Mouse (Mus musculus) heart, embryonic 10.5 days (tissue): ENCODE results near the gene Zswim3. TPM values are rescaled to one million over a fixed set of nuclear protein-coding genes. Genes with fewer than 3 reads are reported as not detected.
A peak's percentile ranks its signal among the peaks of the same experiment; 100 is the strongest.

Experiments
- DNase-seq: peaks from one replicate; pipeline ENCODE4 v3.0.0-alpha.2; 2017; ENCODE audit warnings: low spot score
- H3K27ac ChIP-seq: fragments of 300-500 bp; sonication (generic); 2 replicates; pipeline ENCODE4 v1.5.1; 2016; ENCODE audit warnings: mild to moderate bottlenecking
- H3K27me3 ChIP-seq: fragments of 300-500 bp; sonication (generic); 2 replicates; pipeline ENCODE4 v1.6.1; 2016; ENCODE audit warnings: mild to moderate bottlenecking; ENCODE audit not compliant: poor library complexity, insufficient read depth, severe bottlenecking
- H3K36me3 ChIP-seq: fragments of 300-500 bp; sonication (generic); 2 replicates; pipeline ENCODE4 v1.6.1; 2016; ENCODE audit warnings: mild to moderate bottlenecking, moderate library complexity
- H3K4me1 ChIP-seq: fragments of 300-500 bp; sonication (generic); 2 replicates; pipeline ENCODE4 v1.6.1; 2016; ENCODE audit warnings: mild to moderate bottlenecking
- H3K4me3 ChIP-seq: fragments of 300-500 bp; sonication (generic); 2 replicates; pipeline ENCODE4 v1.5.1; 2016; ENCODE audit warnings: mild to moderate bottlenecking, moderate library complexity
- H3K9me3 ChIP-seq: fragments of 300-500 bp; sonication (generic); 2 replicates; pipeline ENCODE4 v1.6.1; 2016; ENCODE audit warnings: mild to moderate bottlenecking, moderate library complexity
- WGBS: fragments of 180-500 bp; shearing (Covaris S2); methylation state at CpG from one replicate; pipeline ENCODE4 v1.1.7; 2016; 5-methylcytosine and 5-hydroxymethylcytosine counted together
- polyA plus RNA-seq: library from polyadenylated mRNA; unstranded; fragments of >200 nt; fragmentation: Nextera tagmentation; extraction: Ambion mirVana; gene quantifications from 2 replicates; pipeline ENCODE4 v1.2.1, GENCODE M21; 2016

Gene Zswim3
- polyA plus RNA-seq, 1 experiment from 2014 or later, result 9.7 TPM

GRCm38 (mm10) chr2:164825521-164825920 is 20.6 kb downstream of the Zswim3 start:
- Histone ChIP-seq H3K27ac (no peak overlapping the region), H3K4me3 (no peak overlapping the region), H3K36me3 (peaks cover 55% of the 10 kb centered on the region), H3K9me3 (no peaks in the 10 kb centered on the region), H3K4me1 (peaks cover 11% of the 10 kb centered on the region), H3K27me3 (no peaks in the 10 kb centered on the region)
- 92% methylated on average over 17 of the region's 17 CpGs for WGBS
- DNase-seq, result no peak

GRCm38 (mm10) chr2:164827146-164827850 is 22.4 kb downstream of the Zswim3 start:
- H3K4me1 ChIP-seq, result peaks cover 16% of the 10 kb centered on the region
- H3K36me3 ChIP-seq, result peaks cover 45% of the 10 kb centered on the region
- 83% methylated on average over 15 of the region's 16 CpGs for whole genome bisulfite sequencing
- no peak overlapping the region for H3K4me3 ChIP-seq
- H3K9me3 ChIP-seq, result no peaks in the 10 kb centered on the region
- no peak for DNase-seq
- no peaks in the 10 kb centered on the region for H3K27me3 ChIP-seq
- H3K27ac ChIP-seq, result no peak overlapping the region

- no peak for DNase-seq
- Histone ChIP-seq H3K27me3 (no peaks in the 10 kb centered on the region), H3K4me3 (no peak within 1 kb of the TSS), H3K36me3 (peaks cover 45% of the 10 kb centered on the region), H3K27ac (no peak within 1 kb of the TSS), H3K4me1 (peaks cover 18% of the 10 kb centered on the region), H3K9me3 (no peaks in the 10 kb centered on the region)
- WGBS, result 80% methylated on average over 6 of the region's 6 CpGs
Observed at GRCm38 (mm10) chr2:164828437-164828836, 23.5 kb downstream of the Zswim3 start, which contains the start of gene Spata25. TSS of gene Spata25 (minus strand) at chr2:164828537.

GRCm38 (mm10) chr2:164829090-164829489 is 24.2 kb downstream of the Zswim3 start:
- WGBS, result 95% methylated on average over 1 of the region's 1 CpGs
- H3K36me3 ChIP-seq, result peaks cover 45% of the 10 kb centered on the region

GRCm38 (mm10) chr2:164831029-164831428 is 26.1 kb downstream of the Zswim3 start:
- Histone ChIP-seq H3K4me3 (no peak overlapping the region), H3K4me1 (peaks cover 30% of the 10 kb centered on the region), H3K36me3 (peaks cover 38% of the 10 kb centered on the region), H3K27me3 (no peaks in the 10 kb centered on the region), H3K27ac (no peak overlapping the region), H3K9me3 (no peaks in the 10 kb centered on the region)
- no peak for DNase-seq
- 84% methylated on average over 10 of the region's 10 CpGs for WGBS

More at GRCm38 (mm10) chr2:164829090-164829489, 24.2 kb downstream of the Zswim3 start:
- Histone ChIP-seq H3K4me3 (no peak overlapping the region), H3K27ac (no peak overlapping the region), H3K9me3 (no peaks in the 10 kb centered on the region), H3K27me3 (no peaks in the 10 kb centered on the region), H3K4me1 (peaks cover 19% of the 10 kb centered on the region)
- DNase-seq, result no peak

- Histone ChIP-seq H3K27ac (peak overlapping the region; percentile 96), H3K27me3 (no peaks in the 10 kb centered on the region), H3K9me3 (no peaks in the 10 kb centered on the region), H3K36me3 (peaks cover 38% of the 10 kb centered on the region), H3K4me3 (peak overlapping the region; percentile 83), H3K4me1 (peaks cover 30% of the 10 kb centered on the region)
- no peak for DNase-seq
- 58% methylated on average over 16 of the region's 16 CpGs for WGBS
Observed at GRCm38 (mm10) chr2:164832032-164832747, 27.3 kb downstream of the Zswim3 start.

- WGBS, result under 1% methylated on average over 35 of the region's 35 CpGs
- Histone ChIP-seq H3K36me3 (peaks cover 38% of the 10 kb centered on the region), H3K9me3 (no peaks in the 10 kb centered on the region), H3K4me1 (peaks cover 30% of the 10 kb centered on the region), H3K4me3 (peak within 1 kb of the TSS; percentile 83), H3K27me3 (no peaks in the 10 kb centered on the region), H3K27ac (peak within 1 kb of the TSS; percentile 96)
- DNase-seq, result peak; percentile 93
Observed at GRCm38 (mm10) chr2:164832748-164833301, 27.9 kb downstream of the Zswim3 start, which contains the start of gene Ctsa. TSS of gene Ctsa (plus strand) at chr2:164832873.

- peak; percentile 96 for DNase-seq
- Histone ChIP-seq H3K27me3 (no peaks in the 10 kb centered on the region), H3K36me3 (peaks cover 38% of the 10 kb centered on the region), H3K9me3 (no peaks in the 10 kb centered on the region), H3K4me3 (peak within 1 kb of the TSS; percentile 83), H3K27ac (peak within 1 kb of the TSS; percentile 96), H3K4me1 (peaks cover 30% of the 10 kb centered on the region)
- under 1% methylated on average over 31 of the region's 31 CpGs for WGBS
Observed at GRCm38 (mm10) chr2:164833314-164833959, 28.5 kb downstream of the Zswim3 start, which contains the start of gene Neurl2. TSS of gene Neurl2 (minus strand) at chr2:164833456.

- H3K27me3 ChIP-seq, result no peaks in the 10 kb centered on the region
- WGBS, result 43% methylated on average over 8 of the region's 8 CpGs
- peaks cover 41% of the 10 kb centered on the region for H3K36me3 ChIP-seq
- no peak for DNase-seq
- peak overlapping the region; percentile 83 for H3K4me3 ChIP-seq
- H3K27ac ChIP-seq, result peak overlapping the region; percentile 96
- peaks cover 30% of the 10 kb centered on the region for H3K4me1 ChIP-seq
- no peaks in the 10 kb centered on the region for H3K9me3 ChIP-seq
Observed at GRCm38 (mm10) chr2:164834531-164834930, 29.6 kb downstream of the Zswim3 start.

- DNase-seq, result no peak
- H3K4me3 ChIP-seq, result peak overlapping the region; percentile 83; the same call in 1 of the 2 replicates
- H3K9me3 ChIP-seq, result no peaks in the 10 kb centered on the region
Observed at GRCm38 (mm10) chr2:164835164-164835563, 30.3 kb downstream of the Zswim3 start.

GRCm38 (mm10) chr2:164845782-164846181 is 40.9 kb downstream of the Zswim3 start:
- Histone ChIP-seq H3K27ac (no peak overlapping the region), H3K4me3 (no peak overlapping the region), H3K27me3 (no peaks in the 10 kb centered on the region), H3K4me1 (peaks cover 4% of the 10 kb centered on the region; the same call in 1 of the 2 replicates), H3K36me3 (0 out of 2 replicates have a peak, but pooled peaks cover 3% of the 10 kb centered on the region), H3K9me3 (no peaks in the 10 kb centered on the region)
- WGBS, result 46% methylated on average over 3 of the region's 3 CpGs
- no peak for DNase-seq

More at GRCm38 (mm10) chr2:164835164-164835563, 30.3 kb downstream of the Zswim3 start:
- Histone ChIP-seq H3K4me1 (peaks cover 30% of the 10 kb centered on the region), H3K27me3 (no peaks in the 10 kb centered on the region), H3K36me3 (peaks cover 47% of the 10 kb centered on the region), H3K27ac (no peak overlapping the region)
- WGBS, result 96% methylated on average over 4 of the region's 4 CpGs

- peaks cover 7% of the 10 kb centered on the region; the same call in 1 of the 2 replicates for H3K4me1 ChIP-seq
- H3K27me3 ChIP-seq, result peaks cover 25% of the 10 kb centered on the region
- H3K9me3 ChIP-seq, result no peaks in the 10 kb centered on the region
- no peak for DNase-seq
- H3K4me3 ChIP-seq, result no peak overlapping the region
- WGBS, result 83% methylated on average over 8 of the region's 8 CpGs
- 0 out of 2 replicates have a peak, but pooled peaks cover 4% of the 10 kb centered on the region for H3K36me3 ChIP-seq
- H3K27ac ChIP-seq, result no peak overlapping the region
Observed at GRCm38 (mm10) chr2:164850061-164850460, 45.2 kb downstream of the Zswim3 start.
